Mouse (Mus musculus) heart, postnatal 0 days (tissue): ENCODE data around the gene Sorcs2. TPM values are rescaled to one million over a fixed set of nuclear protein-coding genes. Genes with fewer than 3 reads are reported as not detected.
A peak's percentile ranks its signal among the peaks of the same experiment; 100 is the strongest.

Experiments
- ATAC-seq: fragments of 200-750 bp; cut with Nextera tagmentation; 2 replicates; pipeline ENCODE4 v1.8.0; 2017; ENCODE audit warnings: low read depth, moderate number of reproducible peaks, moderate library complexity; ENCODE audit not compliant: insufficient read depth
- DNase-seq: peaks from one replicate; pipeline ENCODE4 v3.0.0-alpha.2; 2016; ENCODE audit warnings: low spot score
- H3K27ac ChIP-seq: fragments of 300-500 bp; sonication (generic); 2 replicates; pipeline ENCODE4 v1.5.1; 2014; ENCODE audit warnings: low read depth, mild to moderate bottlenecking
- H3K27me3 ChIP-seq: fragments of 300-500 bp; sonication (generic); 2 replicates; pipeline ENCODE4 v1.6.1; 2014; ENCODE audit warnings: low read length, mixed read lengths; ENCODE audit not compliant: control insufficient read depth, insufficient read depth
- H3K36me3 ChIP-seq: fragments of 300-500 bp; sonication (generic); replicated peaks from 2 replicates; pipeline ENCODE4 v1.6.1; 2014; ENCODE audit warnings: low read length, mixed read lengths; ENCODE audit not compliant: control insufficient read depth, insufficient read depth
- H3K4me1 ChIP-seq: fragments of 300-500 bp; sonication (generic); 2 replicates; pipeline ENCODE4 v1.6.1; 2014; ENCODE audit warnings: antibody characterized with exemption; ENCODE audit not compliant: control insufficient read depth, insufficient read depth
- H3K4me2 ChIP-seq: fragments of 300-500 bp; sonication (generic); 2 replicates; pipeline ENCODE4 v1.6.1; 2014; ENCODE audit warnings: low read depth, mild to moderate bottlenecking, low read length, moderate library complexity
- H3K4me3 ChIP-seq: fragments of 300-500 bp; sonication (generic); 2 replicates; pipeline ENCODE4 v1.5.1; 2014; ENCODE audit warnings: low read depth, low read length
- H3K9ac ChIP-seq: fragments of 300-500 bp; sonication (generic); replicated peaks from 2 replicates; pipeline ENCODE4 v1.6.1; 2014; ENCODE audit warnings: low read depth, low read length, mixed read lengths
- H3K9me3 ChIP-seq: fragments of 300-500 bp; sonication (generic); replicated peaks from 2 replicates; pipeline ENCODE4 v1.6.1; 2016; ENCODE audit warnings: low read length; ENCODE audit not compliant: control insufficient read depth
- CTCF ChIP-seq: IDR thresholded peaks from 2 replicates; pipeline ENCODE4 v1.5.1; 2016; ENCODE audit warnings: antibody characterized with exemption, control low read depth, low read depth
- EP300 ChIP-seq: IDR thresholded peaks from 2 replicates; pipeline ENCODE4 v1.6.1; 2016; ENCODE audit warnings: antibody characterized with exemption, low read depth
- WGBS: fragments of 180-500 bp; shearing (Covaris S2); extraction: QIAGEN DNeasy Blood & Tissue Kit; methylation state at CpG from one replicate; pipeline ENCODE4 v1.1.7; 2014; 5-methylcytosine and 5-hydroxymethylcytosine counted together
- polyA plus RNA-seq: library from polyadenylated mRNA; unstranded; fragments of >200 nt; fragmentation: Nextera tagmentation; extraction: Ambion mirVana; gene quantifications from 2 replicates; pipeline ENCODE4 v1.2.1, GENCODE M21; 2015
- total RNA-seq: library from RNA; depleted of rRNA; stranded (reverse); fragments of >200 nt; gene quantifications from 2 replicates; pipeline ENCODE4 v1.2.3, GENCODE M21; 2014; ENCODE audit warnings: low replicate concordance

Gene Sorcs2
- total and polyA plus RNA-seq, 2 experiments from 2014 or later: 3.7 to 32.6 TPM

GRCm38 (mm10) chr5:36041756-36042155 is 356.2 kb downstream of the Sorcs2 start:
- WGBS: 83% methylated on average over 6 of the region's 6 CpGs
- 0 out of 2 replicates have a peak, but pooled peaks have one; percentile 18 for ATAC-seq
- no peak for DNase-seq

GRCm38 (mm10) chr5:36041236-36041562 is 356.7 kb downstream of the Sorcs2 start:
- ATAC-seq: peak; percentile 16; the same call in 1 of the 2 replicates
- Histone ChIP-seq H3K4me1 (peaks cover 22% of the 10 kb centered on the region), H3K36me3 (no peaks in the 10 kb centered on the region), H3K27me3 (no peaks in the 10 kb centered on the region), H3K27ac (no peak overlapping the region; the same call in 1 of the 2 replicates), H3K9ac (no peak overlapping the region), H3K4me3 (no peak overlapping the region), H3K9me3 (no peaks in the 10 kb centered on the region), H3K4me2 (no peak overlapping the region)
- no peak for DNase-seq
- TF ChIP-seq EP300 (no peak), CTCF (no peak)

More at GRCm38 (mm10) chr5:36041756-36042155, 356.2 kb downstream of the Sorcs2 start:
- Histone ChIP-seq H3K4me1 (peaks cover 22% of the 10 kb centered on the region), H3K9me3 (no peaks in the 10 kb centered on the region), H3K27me3 (no peaks in the 10 kb centered on the region), H3K4me2 (no peak overlapping the region), H3K27ac (no peak overlapping the region), H3K9ac (no peak overlapping the region), H3K4me3 (no peak overlapping the region), H3K36me3 (no peaks in the 10 kb centered on the region)
- no peak for TF ChIP-seq CTCF
- TF ChIP-seq EP300: no peak

GRCm38 (mm10) chr5:36040398-36041235 is 357.3 kb downstream of the Sorcs2 start:
- H3K9me3 ChIP-seq: no peaks in the 10 kb centered on the region
- TF ChIP-seq EP300: no peak
- no peak for TF ChIP-seq CTCF
- 45% methylated on average over 12 of the region's 13 CpGs for WGBS
- H3K4me1 ChIP-seq: peaks cover 22% of the 10 kb centered on the region
- H3K36me3 ChIP-seq: no peaks in the 10 kb centered on the region
- ATAC-seq: peak; percentile 81
- no peaks in the 10 kb centered on the region for H3K27me3 ChIP-seq
- H3K9ac ChIP-seq: no peak overlapping the region
- peak; percentile 79 for DNase-seq
- H3K4me2 ChIP-seq: no peak overlapping the region
- no peak overlapping the region for H3K4me3 ChIP-seq
- H3K27ac ChIP-seq: no peak overlapping the region; the same call in 1 of the 2 replicates

GRCm38 (mm10) chr5:36039596-36039995 is 358.3 kb downstream of the Sorcs2 start:
- H3K4me1 ChIP-seq: peaks cover 22% of the 10 kb centered on the region
- TF ChIP-seq EP300 (no peak), CTCF (no peak)
- H3K9ac ChIP-seq: no peak overlapping the region
- H3K9me3 ChIP-seq: no peaks in the 10 kb centered on the region
- WGBS: 78% methylated on average over 5 of the region's 5 CpGs
- H3K36me3 ChIP-seq: no peaks in the 10 kb centered on the region
- H3K4me2 ChIP-seq: no peak overlapping the region
- H3K27ac ChIP-seq: no peak overlapping the region
- DNase-seq: no peak
- ATAC-seq: no peak
- H3K27me3 ChIP-seq: no peaks in the 10 kb centered on the region
- no peak overlapping the region for H3K4me3 ChIP-seq

- no peak overlapping the region for H3K9ac ChIP-seq
- no peaks in the 10 kb centered on the region for H3K9me3 ChIP-seq
- H3K4me2 ChIP-seq: no peak overlapping the region
- no peaks in the 10 kb centered on the region for H3K4me1 ChIP-seq
- no peaks in the 10 kb centered on the region for H3K27me3 ChIP-seq
- ATAC-seq (peak; percentile 50), DNase-seq (peak; percentile 65)
- TF ChIP-seq CTCF (peak; percentile 82), EP300 (no peak)
- H3K36me3 ChIP-seq: no peaks in the 10 kb centered on the region
- WGBS: 51% methylated on average over 8 of the region's 8 CpGs
- no peak overlapping the region for H3K4me3 ChIP-seq
- H3K27ac ChIP-seq: no peak overlapping the region
Measured at GRCm38 (mm10) chr5:36033531-36034426, 364.2 kb downstream of the Sorcs2 start.
